Mouse (Mus musculus) lung, embryonic 14.5 days (tissue): Measurements from ENCODE around the gene Grin1. TPM values are rescaled to one million over a fixed set of nuclear protein-coding genes. Genes with fewer than 3 reads are reported as not detected.

Experiments
- ATAC-seq: fragments of 200-750 bp; cut with Nextera tagmentation; 2 replicates; pipeline ENCODE4 v1.8.0; 2017; ENCODE audit warnings: mild to moderate bottlenecking, moderate TSS enrichment, moderate library complexity; ENCODE audit not compliant: insufficient read depth
- DNase-seq: peaks from one replicate; pipeline ENCODE4 v3.0.0-alpha.2; 2015
- H3K27ac ChIP-seq: fragments of 300-500 bp; sonication (generic); 2 replicates; pipeline ENCODE4 v1.5.1; 2014; ENCODE audit warnings: low read depth, mild to moderate bottlenecking, moderate library complexity
- H3K27me3 ChIP-seq: fragments of 300-500 bp; sonication (generic); 2 replicates; pipeline ENCODE4 v1.6.1; 2014; ENCODE audit warnings: low read length, control low read depth; ENCODE audit not compliant: insufficient read depth
- H3K36me3 ChIP-seq: fragments of 300-500 bp; sonication (generic); 2 replicates; pipeline ENCODE4 v1.6.1; 2014; ENCODE audit warnings: control low read depth; ENCODE audit not compliant: insufficient read depth
- H3K4me1 ChIP-seq: fragments of 300-500 bp; sonication (generic); 2 replicates; pipeline ENCODE4 v1.6.1; 2014; ENCODE audit warnings: antibody characterized with exemption, control low read depth; ENCODE audit not compliant: insufficient read depth
- H3K4me2 ChIP-seq: fragments of 300-500 bp; sonication (generic); 2 replicates; pipeline ENCODE4 v1.6.1; 2014; ENCODE audit warnings: mild to moderate bottlenecking
- H3K4me3 ChIP-seq: fragments of 300-500 bp; sonication (generic); 2 replicates; pipeline ENCODE4 v1.5.1; 2014; ENCODE audit warnings: low read depth, low read length
- H3K9ac ChIP-seq: fragments of 300-500 bp; sonication (generic); 2 replicates; pipeline ENCODE4 v1.6.1; 2014
- H3K9me3 ChIP-seq: fragments of 300-500 bp; sonication (generic); 2 replicates; pipeline ENCODE4 v1.6.1; 2016; ENCODE audit warnings: low read depth, low read length, control low read depth
- CTCF ChIP-seq: IDR thresholded peaks from 2 replicates; pipeline ENCODE4 v1.5.1; 2016; ENCODE audit warnings: antibody characterized with exemption, low read depth
- WGBS: fragments of 180-500 bp; shearing (Covaris S2); extraction: QIAGEN DNeasy Blood & Tissue Kit; methylation state at CpG from one replicate; pipeline ENCODE4 v1.1.7; 2014; 5-methylcytosine and 5-hydroxymethylcytosine counted together
- polyA plus RNA-seq: library from polyadenylated mRNA; unstranded; fragments of >200 nt; fragmentation: Nextera tagmentation; extraction: Ambion mirVana; gene quantifications from 2 replicates; pipeline ENCODE4 v1.2.1, GENCODE M21; 2014

The Grin1 gene
- polyA plus RNA-seq, 1 experiment from 2014 or later, result 0.84 TPM

DNA sequence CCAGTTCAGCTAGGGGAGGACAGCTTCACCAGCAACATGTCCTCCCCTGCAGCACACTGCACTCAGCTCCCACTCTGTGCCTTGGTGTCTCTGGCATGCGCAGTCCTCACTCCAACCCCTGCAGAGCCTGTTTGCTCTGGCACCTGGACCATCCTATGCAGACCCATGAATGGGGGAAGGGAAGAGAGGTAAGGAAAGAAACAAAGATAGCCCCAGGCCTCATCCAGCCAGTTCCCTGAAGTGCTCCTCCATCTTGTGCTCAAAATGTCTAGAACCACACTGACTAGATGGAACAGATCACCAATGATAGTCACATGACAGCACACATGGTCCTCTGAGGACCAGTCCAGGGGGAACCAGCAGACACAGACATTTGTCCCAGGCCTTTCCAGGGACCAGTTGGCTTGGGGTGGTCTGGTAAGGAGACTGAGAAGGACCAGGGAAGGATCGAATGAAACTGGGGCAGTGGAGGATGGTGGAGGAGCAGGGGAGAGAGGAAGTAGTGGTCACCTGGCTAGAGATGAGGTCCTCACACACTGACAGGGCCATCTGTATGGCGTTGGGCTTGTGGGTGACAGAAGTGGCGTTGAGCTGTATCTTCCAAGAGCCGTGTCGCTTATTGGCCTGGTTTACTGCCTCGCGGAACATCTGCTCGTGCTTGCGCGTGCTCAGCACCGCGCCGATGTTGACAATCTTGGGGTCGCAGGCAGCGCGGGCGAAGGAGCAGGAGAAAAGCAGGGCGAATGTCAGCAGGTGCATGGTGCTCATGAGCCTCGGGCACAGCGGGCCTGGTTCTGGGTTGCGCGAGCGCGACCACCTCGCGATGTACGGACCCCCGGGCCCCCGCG lies 644 bp downstream of the Grin1 start:
- Histone ChIP-seq H3K4me1 (no peaks in the 10 kb centered on the region; the same call in 1 of the 2 replicates), H3K9me3 (no peaks in the 10 kb centered on the region), H3K4me3 (peak overlapping the region; percentile 24), H3K9ac (no peak overlapping the region), H3K27ac (no peak overlapping the region), H3K4me2 (peak overlapping the region; percentile 59), H3K36me3 (no peaks in the 10 kb centered on the region), H3K27me3 (peaks cover 28% of the 10 kb centered on the region)
- DNase-seq (no peak), ATAC-seq (peak; percentile 21)
- WGBS, result 5% methylated on average over 31 of the region's 31 CpGs
- TF ChIP-seq CTCF, result no peak

DNA sequence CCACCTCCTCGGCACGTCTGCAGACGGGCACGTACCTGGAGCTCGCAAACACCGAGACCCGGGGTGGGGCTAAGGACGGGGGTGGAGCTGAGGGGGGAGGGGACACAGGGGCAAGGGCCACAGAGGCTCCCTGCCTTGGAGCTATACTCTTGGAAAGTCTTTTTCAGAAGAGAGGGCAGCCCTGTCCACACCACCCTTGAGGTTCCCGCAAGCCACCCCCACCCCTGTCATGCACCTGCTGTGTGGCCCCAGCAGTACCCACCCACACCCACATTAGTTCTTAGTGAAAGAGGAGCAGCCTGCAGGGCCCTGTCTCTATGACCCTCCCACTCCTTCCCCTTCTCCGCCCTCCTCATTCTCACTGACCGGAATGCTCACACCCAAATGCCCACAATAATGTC lies 7.5 kb downstream of the Grin1 start:
- Histone ChIP-seq H3K4me1 (no peaks in the 10 kb centered on the region), H3K9ac (no peak overlapping the region), H3K36me3 (no peaks in the 10 kb centered on the region), H3K4me2 (no peak overlapping the region), H3K27me3 (peaks cover 36% of the 10 kb centered on the region), H3K4me3 (no peak overlapping the region), H3K9me3 (no peaks in the 10 kb centered on the region), H3K27ac (no peak overlapping the region)
- 7% methylated on average over 11 of the region's 11 CpGs for WGBS
- DNase-seq, result no peak
- no peak for TF ChIP-seq CTCF
- no peak for ATAC-seq

DNA sequence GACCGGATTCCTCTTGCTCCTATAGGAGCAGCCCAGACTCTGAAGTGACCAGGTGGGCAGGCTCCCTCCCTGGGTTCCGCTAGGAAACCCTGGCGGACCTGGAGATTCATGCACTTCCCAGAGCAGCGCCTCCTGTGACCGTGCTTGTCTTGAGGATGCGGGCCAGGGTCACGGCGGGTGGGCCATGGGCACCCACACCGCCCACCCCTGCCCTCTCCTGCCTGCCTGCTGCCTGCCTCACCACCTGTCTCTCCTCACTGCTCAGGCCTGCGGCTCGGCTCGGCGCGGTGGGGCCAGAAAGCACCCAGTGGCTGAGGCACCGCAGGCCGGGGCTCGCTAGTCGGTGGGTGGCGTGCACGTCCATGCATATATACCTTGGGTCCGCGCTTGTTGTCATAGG lies 8.0 kb downstream of the Grin1 start:
- DNase-seq (no peak), ATAC-seq (no peak)
- Histone ChIP-seq H3K27me3 (peaks cover 41% of the 10 kb centered on the region), H3K9me3 (no peaks in the 10 kb centered on the region), H3K9ac (no peak overlapping the region), H3K4me3 (no peak overlapping the region), H3K4me1 (no peaks in the 10 kb centered on the region), H3K4me2 (no peak overlapping the region), H3K27ac (no peak overlapping the region), H3K36me3 (no peaks in the 10 kb centered on the region)
- 2% methylated on average over 22 of the region's 22 CpGs for WGBS
- TF ChIP-seq CTCF, result no peak

- no peak overlapping the region for H3K9ac ChIP-seq
- ATAC-seq, result no peak
These were observed 8.8 kb downstream of the Grin1 start for GRCm38 (mm10) chr2:25310180-25310579.

DNA sequence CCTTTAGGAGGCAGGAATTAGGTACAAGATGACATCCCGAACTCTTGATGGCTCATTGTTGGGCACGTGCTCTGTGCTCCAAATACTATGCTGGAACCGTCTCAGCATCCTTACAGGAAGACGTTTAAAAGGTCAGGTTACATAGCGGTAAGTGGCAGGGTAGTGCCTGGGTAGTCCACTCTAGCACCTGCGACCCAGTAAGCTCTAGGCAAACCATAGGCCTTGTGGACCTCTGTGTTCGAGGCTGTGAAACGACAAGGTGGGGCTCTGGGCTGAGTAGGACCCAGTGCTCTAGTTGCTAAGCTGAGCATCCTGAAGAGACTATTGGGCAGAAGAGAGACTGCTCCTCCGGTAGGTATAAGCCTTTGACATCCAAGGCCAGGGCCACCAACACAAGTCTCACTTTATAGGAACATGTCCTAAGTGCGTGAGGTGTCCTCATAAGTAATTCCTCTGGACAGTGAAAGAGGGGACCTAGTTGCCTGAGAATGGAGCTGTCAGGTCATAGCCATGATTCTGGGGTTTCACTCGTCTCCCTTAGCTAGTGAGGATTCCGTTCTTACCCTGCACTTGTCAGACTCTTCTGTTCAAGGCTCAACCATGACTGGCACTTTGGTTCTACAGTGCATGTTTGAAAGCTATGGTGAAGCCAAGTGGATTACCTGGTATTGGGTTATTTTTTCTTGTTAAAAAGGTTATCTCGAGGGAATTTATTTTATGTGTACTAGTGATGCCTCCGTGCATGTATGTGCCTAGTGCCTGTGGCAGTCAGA lies 13.2 kb downstream of the Grin1 start:
- Histone ChIP-seq H3K36me3 (no peaks in the 10 kb centered on the region), H3K27me3 (peaks cover 22% of the 10 kb centered on the region), H3K4me1 (no peaks in the 10 kb centered on the region), H3K9me3 (no peaks in the 10 kb centered on the region), H3K27ac (no peak overlapping the region), H3K4me2 (peak overlapping the region; percentile 74), H3K9ac (peak overlapping the region; percentile 47; the same call in 1 of the 2 replicates), H3K4me3 (peak overlapping the region; percentile 41)
- WGBS, result 45% methylated on average over 14 of the region's 14 CpGs
- DNase-seq, result no peak
- ATAC-seq, result no peak
- TF ChIP-seq CTCF, result no peak

More at GRCm38 (mm10) chr2:25310180-25310579, 8.8 kb downstream of the Grin1 start:
- TF ChIP-seq CTCF, result no peak
- Histone ChIP-seq H3K4me2 (no peak overlapping the region), H3K4me3 (no peak overlapping the region), H3K4me1 (no peaks in the 10 kb centered on the region), H3K36me3 (no peaks in the 10 kb centered on the region), H3K27me3 (peaks cover 48% of the 10 kb centered on the region), H3K9me3 (no peaks in the 10 kb centered on the region), H3K27ac (no peak overlapping the region)
- no peak for DNase-seq
- 55% methylated on average over 10 of the region's 10 CpGs for WGBS

DNA sequence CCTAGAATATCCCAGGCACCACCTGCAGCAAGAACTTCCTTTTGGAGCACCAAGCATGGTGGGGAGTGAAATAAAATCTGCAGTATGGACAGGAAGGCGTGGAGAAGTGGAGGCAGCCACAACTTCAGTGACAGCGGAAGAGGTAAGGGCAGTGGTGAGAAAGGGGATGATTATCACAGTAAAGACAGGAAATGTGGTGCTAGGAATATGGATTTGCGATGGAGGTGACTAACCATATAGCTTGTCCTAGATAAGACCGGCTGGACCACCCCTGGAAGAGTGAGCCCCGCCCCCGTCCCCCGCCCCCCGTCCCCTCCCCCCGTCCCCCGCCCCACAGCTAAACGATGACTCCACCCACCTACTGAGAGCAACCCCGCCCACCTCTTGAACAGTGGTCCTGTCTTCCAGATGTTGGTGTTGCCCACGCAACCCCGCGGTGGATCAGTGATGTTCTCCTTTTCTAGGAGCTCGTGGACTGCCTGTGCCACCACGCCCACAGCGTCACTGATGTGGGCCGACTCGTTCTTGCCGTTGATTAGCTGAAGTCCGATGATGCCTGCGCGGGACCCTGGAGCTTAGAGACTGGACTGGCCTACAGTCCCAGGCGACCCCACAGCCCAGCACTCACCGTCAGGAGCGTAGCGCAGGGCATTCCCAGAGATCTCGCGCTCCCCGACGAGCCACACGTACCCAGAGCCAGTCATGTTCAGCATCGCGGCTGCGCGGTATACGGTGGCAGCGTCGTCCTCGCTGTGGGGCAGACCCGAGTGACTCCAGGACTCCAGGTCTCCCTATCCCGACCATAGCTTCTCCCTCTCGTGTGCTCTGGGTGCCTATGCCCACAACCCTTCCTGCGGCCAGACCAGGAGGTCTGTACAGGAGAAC lies 14.1 kb downstream of the Grin1 start:
- peak; percentile 86 for ATAC-seq
- Histone ChIP-seq H3K4me2 (peak overlapping the region; percentile 74), H3K9ac (peak overlapping the region; percentile 47), H3K27me3 (peaks cover 14% of the 10 kb centered on the region), H3K4me1 (no peaks in the 10 kb centered on the region), H3K27ac (no peak overlapping the region), H3K36me3 (no peaks in the 10 kb centered on the region), H3K4me3 (peak overlapping the region; percentile 41), H3K9me3 (no peaks in the 10 kb centered on the region)
- WGBS, result 1% methylated on average over 45 of the region's 45 CpGs
- no peak for TF ChIP-seq CTCF
- DNase-seq, result peak; percentile 75
